Mouse (Mus musculus): ENCODE results near the gene Ppy. TPM values are rescaled to one million over a fixed set of nuclear protein-coding genes. Genes with fewer than 3 reads are reported as not detected.

Ppy gene
- polyA plus RNA-seq, 1 experiment = not detected

GRCm38 (mm10) chr11:102051954-102052353, 49.2 kb downstream of the Ppy start:
- Histone ChIP-seq H3K36me3 (ENCODE audit: control insufficient read depth, insufficient read depth) (no peaks in the 10 kb centered on the region), H3K79me2 (ENCODE audit: control insufficient read depth, insufficient read depth) (no peaks in the 10 kb centered on the region), H3K4me3 (no peak overlapping the region), H3ac (ENCODE audit: control insufficient read depth, insufficient read length) (no peak overlapping the region), H3K4me2 (ENCODE audit: low read depth) (no peak overlapping the region), H3K27me3 (ENCODE audit: control insufficient read depth, insufficient read depth, insufficient read length) (peaks cover 65% of the 10 kb centered on the region)
- no peak for TF ChIP-seq CEBPB (IDR thresholded peaks at IDR 0.05; ENCODE audit: insufficient read depth, poor library complexity, severe bottlenecking)
- no peak for TF ChIP-seq MAX (IDR thresholded peaks at IDR 0.05; ENCODE audit: low read depth)
- TF ChIP-seq USF1 (IDR thresholded peaks at IDR 0.05; ENCODE audit: low read depth) = no peak
- no peak for TF ChIP-seq TCF3 (IDR thresholded peaks at IDR 0.05; ENCODE audit: insufficient read length, low read depth)
- TF ChIP-seq E2F4 (IDR thresholded peaks at IDR 0.05; ENCODE audit: insufficient read depth) = no peak
- TF ChIP-seq MYOD1 (IDR thresholded peaks at IDR 0.05; ENCODE audit: control insufficient read depth in 1 of 3, insufficient read length in 2 of 3, low read depth in 2 of 3) = no peak
- no peak for TF ChIP-seq MYOG (IDR thresholded peaks at IDR 0.05; ENCODE audit: control insufficient read depth in 1 of 3, insufficient read depth in 1 of 3, insufficient read length in 2 of 3, low read depth in 2 of 3)
- no peak for TF ChIP-seq TCF12 (IDR thresholded peaks at IDR 0.05; ENCODE audit: insufficient read depth, poor library complexity, severe bottlenecking)
- no peak for TF ChIP-seq SRF (IDR thresholded peaks at IDR 0.05; ENCODE audit: control insufficient read depth, insufficient read length, low read depth)
- no peak for TF ChIP-seq POLR2AphosphoS2 (IDR thresholded peaks at IDR 0.05; ENCODE audit: insufficient read length, low read depth)
- no peak for TF ChIP-seq POLR2A (IDR thresholded peaks at IDR 0.05; ENCODE audit: insufficient read length, low read depth)
- no peak for TF ChIP-seq REST (IDR thresholded peaks at IDR 0.05; ENCODE audit: insufficient read depth, insufficient read length)

- H3K79me2 ChIP-seq (ENCODE audit: control insufficient read depth, insufficient read depth) = no peaks in the 10 kb centered on the region
- no peak overlapping the region for H3K4me3 ChIP-seq
- TF ChIP-seq MYOG (IDR thresholded peaks at IDR 0.05; ENCODE audit: control insufficient read depth in 1 of 3, insufficient read depth in 1 of 3, insufficient read length in 2 of 3, low read depth in 2 of 3) (no peak), MAX (IDR thresholded peaks at IDR 0.05; ENCODE audit: low read depth) (no peak), CEBPB (IDR thresholded peaks at IDR 0.05; ENCODE audit: insufficient read depth, poor library complexity, severe bottlenecking) (no peak), POLR2A (IDR thresholded peaks at IDR 0.05; ENCODE audit: insufficient read length, low read depth) (no peak), TCF3 (IDR thresholded peaks at IDR 0.05; ENCODE audit: insufficient read length, low read depth) (no peak), E2F4 (IDR thresholded peaks at IDR 0.05; ENCODE audit: insufficient read depth) (no peak), USF1 (IDR thresholded peaks at IDR 0.05; ENCODE audit: low read depth) (no peak), MYOD1 (IDR thresholded peaks at IDR 0.05; ENCODE audit: control insufficient read depth in 1 of 3, insufficient read length in 2 of 3, low read depth in 2 of 3) (no peak), TCF12 (IDR thresholded peaks at IDR 0.05; ENCODE audit: insufficient read depth, poor library complexity, severe bottlenecking) (no peak), REST (IDR thresholded peaks at IDR 0.05; ENCODE audit: insufficient read depth, insufficient read length) (no peak)
- H3K4me2 ChIP-seq (ENCODE audit: low read depth) = no peak overlapping the region
- H3K36me3 ChIP-seq (ENCODE audit: control insufficient read depth, insufficient read depth) = no peaks in the 10 kb centered on the region
- no peak overlapping the region for H3ac ChIP-seq (ENCODE audit: control insufficient read depth, insufficient read length)
- H3K27me3 ChIP-seq (ENCODE audit: control insufficient read depth, insufficient read depth, insufficient read length) = peaks cover 61% of the 10 kb centered on the region
Measured at GRCm38 (mm10) chr11:102051541-102051940, 49.6 kb downstream of the Ppy start.

Other genes with a start within 250 kb of the Ppy start
- gene Meox1, start 206.9 kb downstream of the Ppy start, polyA plus RNA-seq (2012; fragmentation: generic; extraction: Trizol) = 0.16 TPM
- gene Sost, start 134.3 kb downstream of the Ppy start, polyA plus RNA-seq (2012; fragmentation: generic; extraction: Trizol) = 0.25 TPM
- gene Cfap97d1, start 117.0 kb downstream of the Ppy start, polyA plus RNA-seq (2012; fragmentation: generic; extraction: Trizol) = not detected
- 81.1 TPM for gene Dusp3, start 114.3 kb downstream of the Ppy start, polyA plus RNA-seq (2012; fragmentation: generic; extraction: Trizol)
- 2.1 TPM for gene Mpp3, start 72.9 kb downstream of the Ppy start, polyA plus RNA-seq (2012; fragmentation: generic; extraction: Trizol)
- not detected for gene Cd300lg, start 59.8 kb downstream of the Ppy start, polyA plus RNA-seq (2012; fragmentation: generic; extraction: Trizol)
- gene Mpp2, start 12.8 kb downstream of the Ppy start, polyA plus RNA-seq (2012; fragmentation: generic; extraction: Trizol) = 4.3 TPM
- not detected for gene Pyy, start 6.5 kb upstream of the Ppy start, polyA plus RNA-seq (2012; fragmentation: generic; extraction: Trizol)
- not detected for gene Nags, start 44.2 kb upstream of the Ppy start, polyA plus RNA-seq (2012; fragmentation: generic; extraction: Trizol)
- gene Tmem101, start 55.1 kb upstream of the Ppy start, polyA plus RNA-seq (2012; fragmentation: generic; extraction: Trizol) = 37.7 TPM
- 33.1 TPM for gene Lsm12, start 84.0 kb upstream of the Ppy start, polyA plus RNA-seq (2012; fragmentation: generic; extraction: Trizol)
- gene G6pc3, start 88.3 kb upstream of the Ppy start, polyA plus RNA-seq (2012; fragmentation: generic; extraction: Trizol) = 58.1 TPM
- gene Hdac5, start 128.8 kb upstream of the Ppy start, polyA plus RNA-seq (2012; fragmentation: generic; extraction: Trizol) = 77.3 TPM
- 4.4 TPM for gene BC030867, start 147.6 kb upstream of the Ppy start, polyA plus RNA-seq (2012; fragmentation: generic; extraction: Trizol)
- gene Asb16, start 167.4 kb upstream of the Ppy start, polyA plus RNA-seq (2012; fragmentation: generic; extraction: Trizol) = 5.1 TPM
- 39.5 TPM for gene Tmub2, start 183.6 kb upstream of the Ppy start, polyA plus RNA-seq (2012; fragmentation: generic; extraction: Trizol)
- gene Atxn7l3, start 195.3 kb upstream of the Ppy start, polyA plus RNA-seq (2012; fragmentation: generic; extraction: Trizol) = 39.5 TPM
- gene Ubtf, start 218.4 kb upstream of the Ppy start, polyA plus RNA-seq (2012; fragmentation: generic; extraction: Trizol) = 58.6 TPM

All from myocyte (in vitro differentiated cells).